Mouse (Mus musculus) kidney, embryonic 15.5 days (tissue): ENCODE data around the gene Ube4b. TPM values are rescaled to one million over a fixed set of nuclear protein-coding genes. Genes with fewer than 3 reads are reported as not detected.

Experiments used
- ATAC-seq: fragments of 200-750 bp; cut with Nextera tagmentation; replicated peaks from 2 replicates; pipeline ENCODE4 v1.8.0; 2017; ENCODE audit warnings: moderate TSS enrichment; ENCODE audit not compliant: low FRiP score
- H3K27ac ChIP-seq: fragments of 300-500 bp; sonication (generic); 2 replicates; pipeline ENCODE4 v1.5.1; 2015; ENCODE audit warnings: mild to moderate bottlenecking, inconsistent platforms
- H3K27me3 ChIP-seq: fragments of 300-500 bp; sonication (generic); 2 replicates; pipeline ENCODE4 v1.6.1; 2015; ENCODE audit warnings: inconsistent platforms
- H3K36me3 ChIP-seq: fragments of 300-500 bp; sonication (generic); 2 replicates; pipeline ENCODE4 v1.6.1; 2015; ENCODE audit warnings: inconsistent platforms
- H3K4me1 ChIP-seq: fragments of 300-500 bp; sonication (generic); 2 replicates; pipeline ENCODE4 v1.6.1; 2015; ENCODE audit warnings: inconsistent platforms
- H3K4me2 ChIP-seq: fragments of 300-500 bp; sonication (generic); 2 replicates; pipeline ENCODE4 v1.6.1; 2015; ENCODE audit warnings: moderate library complexity, mild to moderate bottlenecking, inconsistent platforms
- H3K4me3 ChIP-seq: fragments of 300-500 bp; sonication (generic); replicated peaks from 2 replicates; pipeline ENCODE4 v1.5.1; 2015; ENCODE audit warnings: mild to moderate bottlenecking, inconsistent platforms
- H3K9ac ChIP-seq: fragments of 300-500 bp; sonication (generic); 2 replicates; pipeline ENCODE4 v1.6.1; 2015; ENCODE audit warnings: mild to moderate bottlenecking, inconsistent platforms
- H3K9me3 ChIP-seq: fragments of 300-500 bp; sonication (generic); replicated peaks from 2 replicates; pipeline ENCODE4 v1.6.1; 2016; ENCODE audit warnings: inconsistent platforms
- WGBS: fragments of 180-500 bp; shearing (Covaris S2); methylation state at CpG from one replicate; pipeline ENCODE4 v1.1.7; 2015; ENCODE audit warnings: mixed read lengths; 5-methylcytosine and 5-hydroxymethylcytosine counted together
- polyA plus RNA-seq: library from polyadenylated mRNA; unstranded; fragments of >200 nt; fragmentation: Nextera tagmentation; extraction: Ambion mirVana; gene quantifications from 2 replicates; pipeline ENCODE4 v1.2.1, GENCODE M21; 2015

The Ube4b gene
- polyA plus RNA-seq, 1 experiment from 2014 or later: 49.6 TPM

DNA sequence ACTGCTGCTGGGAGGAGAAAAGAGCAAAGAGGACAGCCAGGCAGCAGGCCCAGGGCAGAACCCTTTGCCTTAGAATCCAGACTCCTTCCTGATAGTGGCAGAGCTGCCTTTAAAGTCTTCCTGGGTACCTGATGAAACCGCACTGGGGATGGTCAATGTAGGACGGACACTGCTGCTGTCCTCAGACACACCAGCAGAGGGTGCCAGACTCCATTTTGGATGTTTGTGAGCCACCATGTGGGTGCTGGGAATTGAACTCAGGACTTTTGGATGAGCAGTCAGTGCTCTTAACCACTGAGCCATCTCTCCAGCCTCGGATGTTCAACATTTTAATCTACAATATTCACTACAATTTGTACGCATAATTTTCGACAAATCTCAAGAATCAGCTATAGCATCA, 96.1 kb downstream of the Ube4b start:
- Histone ChIP-seq H3K4me3 (no peak overlapping the region), H3K27me3 (no peaks in the 10 kb centered on the region), H3K4me1 (no peaks in the 10 kb centered on the region), H3K36me3 (peaks cover 88% of the 10 kb centered on the region), H3K9ac (no peak overlapping the region), H3K27ac (no peak overlapping the region), H3K9me3 (no peaks in the 10 kb centered on the region), H3K4me2 (no peak overlapping the region)
- WGBS: 95% methylated on average over 5 of the region's 5 CpGs
- no peak for ATAC-seq

DNA sequence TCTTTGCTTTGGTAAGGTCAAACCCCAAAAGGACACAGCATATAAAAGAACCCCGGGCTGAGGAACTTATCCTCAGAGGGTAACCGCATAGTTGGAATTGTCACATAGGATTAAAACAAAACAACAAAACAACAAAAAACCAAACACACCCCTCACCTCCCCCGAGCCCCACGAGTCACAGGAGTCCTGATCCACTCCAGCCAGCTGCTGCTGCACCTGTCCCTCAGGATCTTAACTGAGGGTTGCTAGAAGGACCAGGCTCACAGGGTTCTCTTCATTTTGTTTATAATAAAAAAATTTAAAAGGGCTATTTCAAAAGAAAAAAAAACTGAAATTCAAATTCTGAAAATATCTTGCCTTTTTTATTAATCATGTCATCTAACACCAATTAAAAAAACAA, 97.8 kb downstream of the Ube4b start:
- no peaks in the 10 kb centered on the region for H3K4me1 ChIP-seq
- no peak overlapping the region for H3K9ac ChIP-seq
- WGBS: 84% methylated on average over 4 of the region's 4 CpGs
- no peak for ATAC-seq
- no peaks in the 10 kb centered on the region for H3K9me3 ChIP-seq
- H3K27ac ChIP-seq: no peak overlapping the region
- H3K36me3 ChIP-seq: peaks cover 71% of the 10 kb centered on the region
- H3K4me2 ChIP-seq: no peak overlapping the region
- no peak overlapping the region for H3K4me3 ChIP-seq
- H3K27me3 ChIP-seq: no peaks in the 10 kb centered on the region

DNA sequence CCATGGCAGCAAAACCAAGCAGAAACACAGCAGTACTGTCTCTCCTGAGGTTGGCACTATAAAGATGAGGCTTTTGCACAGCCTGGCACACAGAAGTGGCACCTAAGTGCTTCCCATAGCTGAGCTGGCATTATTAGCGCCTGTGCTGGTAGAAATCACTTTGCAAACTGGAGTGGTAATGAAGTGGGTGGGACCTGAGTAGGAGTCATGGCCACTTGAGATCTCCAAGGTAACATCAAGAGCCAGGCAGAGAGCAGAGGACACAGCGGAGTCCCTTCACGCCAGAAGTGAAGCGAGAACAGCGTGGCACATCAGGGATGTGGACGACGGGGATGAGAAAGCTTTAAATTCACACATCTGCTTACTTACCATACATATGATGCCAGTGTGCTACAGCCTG, 99.3 kb downstream of the Ube4b start:
- WGBS: 94% methylated on average over 7 of the region's 7 CpGs
- no peaks in the 10 kb centered on the region for H3K4me1 ChIP-seq
- no peak for ATAC-seq

DNA sequence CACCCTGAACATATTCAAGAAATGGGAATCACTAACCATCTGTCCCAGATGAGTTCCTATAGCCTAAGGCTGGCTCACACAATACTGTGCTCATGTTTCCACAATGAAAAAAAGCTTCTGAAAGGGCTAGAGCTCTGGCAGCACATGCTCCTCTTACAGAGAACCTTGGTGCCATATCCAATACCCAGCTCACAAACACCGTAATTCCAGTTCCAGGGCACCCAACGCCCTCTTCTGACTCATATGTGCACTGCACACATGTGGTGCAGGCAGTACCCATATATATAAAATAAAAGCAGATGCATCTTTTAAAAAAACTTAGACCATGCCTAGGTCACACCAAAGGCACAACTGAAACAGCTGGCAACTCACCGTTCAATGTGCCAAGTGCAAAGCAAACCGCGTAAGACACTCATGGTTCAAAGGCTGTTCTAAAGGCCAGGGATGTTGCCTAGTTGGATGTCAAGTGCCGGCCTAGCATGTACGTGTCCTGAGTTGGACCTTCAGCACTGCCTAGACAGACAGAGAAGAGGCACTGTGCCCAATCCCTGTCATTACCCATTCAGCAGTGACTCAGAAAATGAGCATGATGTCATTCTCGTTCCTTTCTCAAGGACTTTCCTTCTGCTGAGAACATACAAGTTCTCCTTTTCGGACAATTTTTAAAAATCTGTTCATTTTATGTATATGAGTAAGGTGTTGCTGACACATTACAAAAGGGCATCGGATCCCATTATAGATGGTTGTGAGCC, 101.0 kb downstream of the Ube4b start:
- no peak for ATAC-seq
- H3K9me3 ChIP-seq: no peaks in the 10 kb centered on the region
- H3K4me1 ChIP-seq: no peaks in the 10 kb centered on the region
- H3K27ac ChIP-seq: no peak overlapping the region
- no peaks in the 10 kb centered on the region for H3K27me3 ChIP-seq
- no peak overlapping the region for H3K9ac ChIP-seq
- no peak overlapping the region for H3K4me2 ChIP-seq
- no peak overlapping the region for H3K4me3 ChIP-seq
- peaks cover 39% of the 10 kb centered on the region for H3K36me3 ChIP-seq
- 93% methylated on average over 10 of the region's 10 CpGs for WGBS

More for the DNA sequence above, 99.3 kb downstream of the Ube4b start:
- H3K4me2 ChIP-seq: no peak overlapping the region
- H3K4me3 ChIP-seq: no peak overlapping the region
- H3K36me3 ChIP-seq: peaks cover 56% of the 10 kb centered on the region
- H3K27ac ChIP-seq: no peak overlapping the region
- no peaks in the 10 kb centered on the region for H3K9me3 ChIP-seq
- H3K9ac ChIP-seq: no peak overlapping the region
- H3K27me3 ChIP-seq: no peaks in the 10 kb centered on the region

DNA sequence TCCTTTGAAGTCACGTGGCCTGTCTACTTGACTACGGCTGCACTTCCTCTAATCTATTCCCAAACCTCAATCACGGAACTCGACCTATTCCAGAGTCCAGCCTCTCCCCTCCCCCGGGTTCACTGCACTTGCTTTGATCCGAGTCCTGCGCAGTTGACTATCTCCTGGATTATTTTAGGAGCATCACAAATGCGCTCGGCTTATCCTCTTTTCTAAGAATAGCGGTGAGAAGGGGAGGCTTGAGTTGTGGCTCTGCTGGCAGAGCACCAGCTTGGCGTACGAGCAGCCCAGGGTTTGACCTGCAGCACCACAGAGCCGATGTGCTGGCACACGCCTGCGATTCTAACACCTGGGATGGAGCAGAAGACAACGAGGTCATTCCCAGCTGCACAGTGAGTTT, 102.8 kb downstream of the Ube4b start:
- Histone ChIP-seq H3K27ac (no peak overlapping the region), H3K4me3 (no peak overlapping the region), H3K9ac (no peak overlapping the region), H3K9me3 (no peaks in the 10 kb centered on the region), H3K27me3 (no peaks in the 10 kb centered on the region), H3K36me3 (peaks cover 21% of the 10 kb centered on the region), H3K4me1 (no peaks in the 10 kb centered on the region), H3K4me2 (no peak overlapping the region)
- ATAC-seq: no peak
- 74% methylated on average over 16 of the region's 16 CpGs for WGBS

DNA sequence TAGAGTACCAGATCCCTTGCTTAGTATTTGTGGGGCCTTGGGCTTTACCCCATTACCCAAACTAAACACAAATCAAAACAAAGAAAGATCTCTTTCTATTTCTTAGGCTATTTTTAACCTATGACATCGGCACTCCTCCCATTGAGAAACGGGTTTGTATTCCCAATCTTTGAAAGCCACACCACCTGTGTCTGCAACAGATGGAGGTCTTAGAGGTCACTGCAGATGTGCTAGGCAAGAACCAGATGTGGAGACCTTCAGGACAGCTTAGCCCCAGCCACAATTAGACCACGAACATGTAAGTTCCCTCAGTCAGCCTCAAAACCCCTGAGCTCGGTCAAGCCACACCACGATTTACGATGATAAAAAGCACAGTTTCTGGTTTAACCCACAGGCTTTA, 103.8 kb downstream of the Ube4b start:
- Histone ChIP-seq H3K27me3 (no peaks in the 10 kb centered on the region), H3K4me2 (no peak overlapping the region), H3K4me3 (no peak overlapping the region), H3K9me3 (no peaks in the 10 kb centered on the region), H3K36me3 (peaks cover 12% of the 10 kb centered on the region), H3K27ac (no peak overlapping the region), H3K4me1 (no peaks in the 10 kb centered on the region), H3K9ac (no peak overlapping the region)
- WGBS: 62% methylated on average over 6 of the region's 6 CpGs
- no peak for ATAC-seq

DNA sequence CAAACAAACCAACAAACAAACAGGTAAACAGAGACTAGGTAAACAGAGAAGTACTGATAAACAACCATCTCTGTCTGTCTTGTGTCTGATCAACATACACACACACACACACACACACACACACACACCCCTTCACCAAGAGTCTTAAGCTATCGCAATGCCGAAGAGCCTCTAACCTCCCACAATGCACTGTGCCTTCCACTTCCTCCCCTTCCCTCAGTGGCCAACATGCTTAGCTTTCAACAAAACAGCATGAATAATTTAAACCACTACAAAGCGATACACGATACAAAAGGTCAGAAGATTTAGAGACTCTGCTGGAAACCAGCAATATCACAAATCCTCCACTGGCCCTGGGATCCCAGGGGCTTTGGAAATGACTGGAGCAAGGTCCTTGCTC, 104.3 kb downstream of the Ube4b start:
- H3K27me3 ChIP-seq: no peaks in the 10 kb centered on the region
- H3K36me3 ChIP-seq: peaks cover 8% of the 10 kb centered on the region
- no peaks in the 10 kb centered on the region for H3K9me3 ChIP-seq
- ATAC-seq: no peak
- WGBS: 69% methylated on average over 4 of the region's 4 CpGs
- H3K9ac ChIP-seq: no peak overlapping the region
- H3K4me3 ChIP-seq: no peak overlapping the region
- H3K4me2 ChIP-seq: no peak overlapping the region
- no peaks in the 10 kb centered on the region for H3K4me1 ChIP-seq
- H3K27ac ChIP-seq: no peak overlapping the region

DNA sequence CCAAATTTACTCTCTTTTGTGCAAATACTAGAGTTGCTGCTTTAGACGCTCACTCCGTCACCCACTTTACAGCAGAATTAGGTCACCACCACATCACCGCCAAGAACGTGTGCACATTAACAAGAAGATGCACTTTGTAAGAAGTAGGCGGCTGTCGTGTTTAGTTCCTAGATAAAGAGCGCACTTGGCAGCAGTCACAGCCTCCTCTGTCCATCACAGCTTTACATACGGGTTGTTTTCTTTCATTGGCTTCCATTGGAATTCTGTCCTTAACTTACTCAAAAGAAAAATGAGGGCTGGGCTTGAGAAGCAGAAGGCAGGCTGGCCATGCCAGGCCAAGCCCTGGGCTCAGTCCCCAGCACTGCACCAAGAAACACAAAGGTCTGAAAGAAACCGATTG, 107.5 kb downstream of the Ube4b start:
- Histone ChIP-seq H3K9me3 (no peaks in the 10 kb centered on the region), H3K9ac (no peak overlapping the region), H3K27me3 (no peaks in the 10 kb centered on the region), H3K4me3 (no peak overlapping the region), H3K4me2 (no peak overlapping the region), H3K27ac (no peak overlapping the region), H3K36me3 (no peaks in the 10 kb centered on the region), H3K4me1 (no peaks in the 10 kb centered on the region)
- no peak for ATAC-seq
- WGBS: 85% methylated on average over 9 of the region's 9 CpGs

DNA sequence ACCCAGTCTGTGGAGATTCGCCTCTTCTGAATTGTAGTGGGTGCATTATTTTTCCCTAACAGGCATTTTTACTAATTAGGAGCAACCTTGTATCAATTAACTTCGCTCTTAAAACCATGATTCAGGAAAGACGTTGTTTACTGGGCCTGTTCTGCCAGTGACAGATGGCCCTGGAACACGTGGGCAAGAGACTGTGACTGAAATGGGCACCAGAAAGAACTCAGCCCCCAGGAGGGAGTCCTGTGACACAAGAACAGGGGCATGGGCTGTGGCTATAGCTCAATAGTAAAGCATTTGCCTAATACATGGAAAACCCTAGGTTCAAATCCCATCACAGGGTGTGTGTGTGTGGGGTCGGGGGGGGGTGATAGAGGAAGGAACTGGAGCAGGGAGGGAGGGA, 109.2 kb downstream of the Ube4b start:
- no peaks in the 10 kb centered on the region for H3K36me3 ChIP-seq
- no peak overlapping the region for H3K9ac ChIP-seq
- no peak overlapping the region for H3K27ac ChIP-seq
- no peak overlapping the region for H3K4me3 ChIP-seq
- ATAC-seq: no peak
- H3K4me2 ChIP-seq: no peak overlapping the region
- no peaks in the 10 kb centered on the region for H3K9me3 ChIP-seq
- H3K4me1 ChIP-seq: no peaks in the 10 kb centered on the region
- 38% methylated on average over 5 of the region's 5 CpGs for WGBS
- no peaks in the 10 kb centered on the region for H3K27me3 ChIP-seq

DNA sequence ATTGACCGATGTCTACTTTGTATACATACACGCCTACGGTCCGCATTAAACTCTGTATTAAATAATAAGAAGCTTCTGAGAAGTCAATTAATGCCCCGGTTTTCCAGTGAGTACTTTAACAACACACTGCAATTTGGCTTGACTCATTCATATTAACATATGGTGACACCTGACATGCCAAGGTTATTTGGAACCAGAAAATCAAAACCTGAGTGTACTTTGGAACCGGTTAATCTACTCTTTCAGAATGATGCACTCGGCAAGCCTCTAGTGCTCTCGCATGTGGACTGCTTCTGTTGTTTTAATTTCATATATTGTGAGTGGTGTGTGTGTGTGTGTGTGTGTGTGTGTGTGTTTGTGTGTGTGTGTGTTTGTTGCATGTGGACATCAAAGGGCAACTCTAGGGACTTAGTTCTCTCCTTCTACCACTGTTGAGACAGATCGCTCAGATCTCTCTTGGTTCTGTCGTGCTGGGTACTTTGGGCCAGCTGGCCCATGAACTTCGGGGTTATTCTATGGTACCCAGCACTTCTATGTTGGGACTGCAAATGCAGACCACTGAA, 112.2 kb downstream of the Ube4b start:
- no peak overlapping the region for H3K4me3 ChIP-seq
- H3K36me3 ChIP-seq: no peaks in the 10 kb centered on the region
- 92% methylated on average over 11 of the region's 11 CpGs for WGBS
- no peaks in the 10 kb centered on the region for H3K9me3 ChIP-seq
- H3K4me2 ChIP-seq: no peak overlapping the region
- H3K4me1 ChIP-seq: no peaks in the 10 kb centered on the region
- no peaks in the 10 kb centered on the region for H3K27me3 ChIP-seq
- no peak overlapping the region for H3K9ac ChIP-seq
- no peak overlapping the region for H3K27ac ChIP-seq
- ATAC-seq: no peak

DNA sequence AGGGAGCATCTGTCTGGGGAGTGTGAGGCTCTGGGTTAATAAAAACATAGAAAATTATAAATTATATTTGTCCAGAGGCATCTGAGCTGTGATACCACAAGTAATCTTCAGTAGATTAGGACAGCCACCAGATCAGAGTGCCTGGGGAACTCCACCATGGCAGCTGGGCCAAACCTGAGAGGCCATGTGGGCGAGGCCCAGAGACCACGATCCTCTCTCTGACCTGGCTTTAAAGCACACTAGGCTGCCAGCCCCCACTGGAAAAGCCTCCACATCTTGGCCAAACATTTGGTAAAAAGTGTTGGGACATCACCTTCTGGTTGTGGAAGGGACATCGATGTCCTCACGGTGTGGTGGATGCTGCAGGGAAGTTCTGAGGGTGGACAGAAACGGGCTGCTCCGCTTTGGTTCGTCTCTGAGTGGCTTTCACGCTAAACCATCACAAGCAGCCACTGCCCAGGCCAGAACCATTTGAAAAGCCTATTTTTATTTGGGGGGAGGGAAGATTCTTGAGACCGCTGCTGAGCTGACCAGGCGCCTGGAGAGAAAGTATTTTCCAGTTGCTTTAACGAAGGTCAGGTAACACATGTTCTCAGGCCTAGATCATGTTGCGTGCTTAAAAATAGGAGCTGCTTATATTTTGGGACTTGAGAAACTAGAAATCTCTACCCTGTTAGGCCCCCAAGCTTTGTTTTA, 112.8 kb downstream of the Ube4b start:
- 77% methylated on average over 12 of the region's 12 CpGs for WGBS
- Histone ChIP-seq H3K27ac (no peak overlapping the region), H3K4me2 (no peak overlapping the region), H3K4me1 (0 out of 2 replicates have a peak, but pooled peaks cover under 1% of the 10 kb centered on the region), H3K36me3 (no peaks in the 10 kb centered on the region), H3K27me3 (no peaks in the 10 kb centered on the region), H3K9me3 (no peaks in the 10 kb centered on the region), H3K4me3 (no peak overlapping the region), H3K9ac (no peak overlapping the region)
- ATAC-seq: no peak

DNA sequence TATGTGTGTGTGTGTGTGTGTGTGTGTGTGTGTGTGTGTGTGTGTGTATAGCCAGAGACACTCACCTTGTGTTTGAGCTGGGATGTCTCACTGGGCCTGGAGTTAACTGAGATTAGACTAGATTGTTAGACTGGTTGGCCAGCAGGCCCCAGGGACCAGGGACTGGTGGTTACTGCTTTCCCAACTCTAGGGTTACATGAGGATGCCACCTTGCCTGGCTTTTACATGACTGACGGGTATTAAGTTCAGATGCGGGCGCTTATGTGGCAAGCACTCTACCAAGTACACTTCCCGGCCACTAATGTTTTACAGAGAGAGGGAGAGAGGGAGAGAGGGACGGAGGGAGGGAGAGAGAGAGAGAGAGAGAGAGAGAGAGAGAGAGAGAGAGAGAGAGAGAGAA, 114.6 kb downstream of the Ube4b start:
- Histone ChIP-seq H3K36me3 (no peaks in the 10 kb centered on the region), H3K4me2 (no peak overlapping the region), H3K27ac (no peak overlapping the region), H3K4me3 (no peak overlapping the region), H3K9me3 (no peaks in the 10 kb centered on the region), H3K4me1 (peaks cover 8% of the 10 kb centered on the region; the same call in 1 of the 2 replicates), H3K9ac (no peak overlapping the region), H3K27me3 (no peaks in the 10 kb centered on the region)
- no peak for ATAC-seq
- 79% methylated on average over 5 of the region's 5 CpGs for WGBS
